Mouse (Mus musculus): Measurements from ENCODE around the gene Ralgps2. TPM values are rescaled to one million over a fixed set of nuclear protein-coding genes. Genes with fewer than 3 reads are reported as not detected.

Ralgps2 gene
- polyA plus RNA-seq, 1 experiment from 2014 or later = 69.6 TPM

DNA sequence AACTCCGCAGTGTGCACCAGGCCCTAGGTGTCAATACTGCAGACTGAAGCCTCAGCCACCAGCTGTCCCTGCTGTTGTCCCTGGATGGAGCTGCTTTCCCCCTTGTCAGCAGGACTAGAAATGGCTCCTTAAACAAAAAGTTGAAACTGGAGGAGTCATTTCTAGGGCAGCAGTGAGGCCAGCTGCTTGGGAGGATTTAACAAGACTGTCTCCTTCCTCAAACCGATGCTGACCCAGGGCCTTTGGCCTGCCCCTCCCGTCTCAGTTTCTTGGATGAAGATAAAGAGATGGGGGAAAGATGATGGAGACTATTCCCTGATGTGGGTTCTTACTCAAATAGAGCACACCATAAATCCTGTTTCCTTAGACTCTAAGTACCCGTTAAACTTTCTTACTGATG lies 164.2 kb downstream of the Ralgps2 start:
- Histone ChIP-seq H3K9ac (ENCODE audit: low read depth, low read length) (no peak overlapping the region), H3K9me3 (ENCODE audit: control insufficient read depth, low read length) (no peaks in the 10 kb centered on the region), H3K27ac (replicated peaks; ENCODE audit: low read depth, low read length) (no peak overlapping the region), H3K4me3 (ENCODE audit: low read depth, low read length) (no peak overlapping the region), H3K36me3 (ENCODE audit: control insufficient read depth, insufficient read depth, low read length) (no peaks in the 10 kb centered on the region), H3K27me3 (replicated peaks; ENCODE audit: control insufficient read depth, insufficient read depth, low read length) (no peaks in the 10 kb centered on the region), H3K4me2 (ENCODE audit: low read depth, low read length) (no peak overlapping the region), H3K4me1 (ENCODE audit: control insufficient read depth, insufficient read depth, low read length) (peaks cover 15% of the 10 kb centered on the region)
- ATAC-seq (ENCODE audit: low read depth) (no peak), DNase-seq (ENCODE audit: low spot score) (no peak)
- WGBS = 83% methylated on average over 4 of the region's 4 CpGs

- H3K4me1 ChIP-seq (ENCODE audit: control insufficient read depth, insufficient read depth, low read length) = peaks cover 21% of the 10 kb centered on the region
- DNase-seq (ENCODE audit: low spot score) (no peak), ATAC-seq (ENCODE audit: low read depth) (no peak)
- H3K27me3 ChIP-seq (replicated peaks; ENCODE audit: control insufficient read depth, insufficient read depth, low read length) = no peaks in the 10 kb centered on the region
- no peaks in the 10 kb centered on the region for H3K36me3 ChIP-seq (ENCODE audit: control insufficient read depth, insufficient read depth, low read length)
- H3K4me2 ChIP-seq (ENCODE audit: low read depth, low read length) = no peak overlapping the region
- 93% methylated on average over 10 of the region's 10 CpGs for WGBS
- H3K9ac ChIP-seq (ENCODE audit: low read depth, low read length) = no peak overlapping the region
- H3K9me3 ChIP-seq (ENCODE audit: control insufficient read depth, low read length) = peaks cover 17% of the 10 kb centered on the region; the same call in 1 of the 2 replicates
- peak overlapping the region; percentile 87; the same call in 1 of the 2 replicates for H3K27ac ChIP-seq (replicated peaks; ENCODE audit: low read depth, low read length)
- no peak overlapping the region for H3K4me3 ChIP-seq (ENCODE audit: low read depth, low read length)
Observed at GRCm38 (mm10) chr1:156770845-156771244, 168.6 kb downstream of the Ralgps2 start.

- no peak overlapping the region for H3K9ac ChIP-seq (ENCODE audit: low read depth, low read length)
- H3K4me2 ChIP-seq (ENCODE audit: low read depth, low read length) = no peak overlapping the region
- ATAC-seq (ENCODE audit: low read depth) = peak; percentile 41; the same call in 1 of the 2 replicates
- peaks cover 21% of the 10 kb centered on the region for H3K4me1 ChIP-seq (ENCODE audit: control insufficient read depth, insufficient read depth, low read length)
- peak overlapping the region; percentile 87 for H3K27ac ChIP-seq (replicated peaks; ENCODE audit: low read depth, low read length)
- H3K4me3 ChIP-seq (ENCODE audit: low read depth, low read length) = no peak overlapping the region
- no peaks in the 10 kb centered on the region for H3K27me3 ChIP-seq (replicated peaks; ENCODE audit: control insufficient read depth, insufficient read depth, low read length)
- 52% methylated on average over 18 of the region's 18 CpGs for WGBS
- peaks cover 17% of the 10 kb centered on the region; the same call in 1 of the 2 replicates for H3K9me3 ChIP-seq (ENCODE audit: control insufficient read depth, low read length)
- DNase-seq (ENCODE audit: low spot score) = peak; percentile 85
- H3K36me3 ChIP-seq (ENCODE audit: control insufficient read depth, insufficient read depth, low read length) = no peaks in the 10 kb centered on the region
Observed at GRCm38 (mm10) chr1:156769621-156770297, 169.7 kb downstream of the Ralgps2 start.

- Histone ChIP-seq H3K9ac (ENCODE audit: low read depth, low read length) (no peak overlapping the region), H3K4me1 (ENCODE audit: control insufficient read depth, insufficient read depth, low read length) (peaks cover 21% of the 10 kb centered on the region), H3K27me3 (replicated peaks; ENCODE audit: control insufficient read depth, insufficient read depth, low read length) (no peaks in the 10 kb centered on the region), H3K4me3 (ENCODE audit: low read depth, low read length) (no peak overlapping the region), H3K9me3 (ENCODE audit: control insufficient read depth, low read length) (peaks cover 17% of the 10 kb centered on the region; the same call in 1 of the 2 replicates), H3K36me3 (ENCODE audit: control insufficient read depth, insufficient read depth, low read length) (no peaks in the 10 kb centered on the region), H3K4me2 (ENCODE audit: low read depth, low read length) (no peak overlapping the region), H3K27ac (replicated peaks; ENCODE audit: low read depth, low read length) (peak overlapping the region; percentile 87)
- peak; percentile 71 for DNase-seq (ENCODE audit: low spot score)
- ATAC-seq (ENCODE audit: low read depth) = peak; percentile 64; the same call in 1 of the 2 replicates
- WGBS = 44% methylated on average over 5 of the region's 5 CpGs
Observed at GRCm38 (mm10) chr1:156769163-156769562, 170.3 kb downstream of the Ralgps2 start.

DNA sequence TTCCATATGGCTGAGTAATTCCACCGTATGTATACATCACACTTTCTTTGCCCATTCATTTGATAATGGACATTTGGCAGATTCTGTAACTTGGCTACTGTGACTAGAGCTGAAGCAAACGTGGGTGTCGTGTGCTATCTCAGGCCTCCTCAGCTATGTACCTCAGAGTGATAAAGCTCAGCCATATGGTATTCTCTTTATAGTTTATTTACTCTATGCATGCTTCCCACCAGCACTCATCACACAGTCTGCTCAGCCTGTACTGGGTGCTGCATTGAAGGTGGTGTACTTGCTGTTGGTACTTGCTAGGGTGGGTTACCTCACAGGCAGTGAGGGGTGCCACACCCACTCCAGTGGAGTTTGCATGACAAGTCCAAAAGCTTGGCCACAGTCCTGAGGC lies 174.1 kb downstream of the Ralgps2 start:
- WGBS = 89% methylated on average over 3 of the region's 3 CpGs
- Histone ChIP-seq H3K27me3 (replicated peaks; ENCODE audit: control insufficient read depth, insufficient read depth, low read length) (no peaks in the 10 kb centered on the region), H3K4me1 (ENCODE audit: control insufficient read depth, insufficient read depth, low read length) (peaks cover 46% of the 10 kb centered on the region), H3K4me3 (ENCODE audit: low read depth, low read length) (no peak overlapping the region), H3K4me2 (ENCODE audit: low read depth, low read length) (no peak overlapping the region), H3K9ac (ENCODE audit: low read depth, low read length) (no peak overlapping the region), H3K36me3 (ENCODE audit: control insufficient read depth, insufficient read depth, low read length) (no peaks in the 10 kb centered on the region), H3K27ac (replicated peaks; ENCODE audit: low read depth, low read length) (no peak overlapping the region), H3K9me3 (ENCODE audit: control insufficient read depth, low read length) (peaks cover 17% of the 10 kb centered on the region; the same call in 1 of the 2 replicates)
- DNase-seq (ENCODE audit: low spot score) (no peak), ATAC-seq (ENCODE audit: low read depth) (no peak)

GRCm38 (mm10) chr1:156764584-156764983 lies 174.8 kb downstream of the Ralgps2 start:
- no peak for ATAC-seq (ENCODE audit: low read depth)
- no peak overlapping the region for H3K4me3 ChIP-seq (ENCODE audit: low read depth, low read length)
- peaks cover 40% of the 10 kb centered on the region for H3K4me1 ChIP-seq (ENCODE audit: control insufficient read depth, insufficient read depth, low read length)
- 71% methylated on average over 6 of the region's 6 CpGs for WGBS
- H3K36me3 ChIP-seq (ENCODE audit: control insufficient read depth, insufficient read depth, low read length) = no peaks in the 10 kb centered on the region
- H3K9ac ChIP-seq (ENCODE audit: low read depth, low read length) = no peak overlapping the region
- H3K27ac ChIP-seq (replicated peaks; ENCODE audit: low read depth, low read length) = no peak overlapping the region
- DNase-seq (ENCODE audit: low spot score) = no peak
- peaks cover 17% of the 10 kb centered on the region; the same call in 1 of the 2 replicates for H3K9me3 ChIP-seq (ENCODE audit: control insufficient read depth, low read length)
- H3K27me3 ChIP-seq (replicated peaks; ENCODE audit: control insufficient read depth, insufficient read depth, low read length) = no peaks in the 10 kb centered on the region
- H3K4me2 ChIP-seq (ENCODE audit: low read depth, low read length) = no peak overlapping the region

DNA sequence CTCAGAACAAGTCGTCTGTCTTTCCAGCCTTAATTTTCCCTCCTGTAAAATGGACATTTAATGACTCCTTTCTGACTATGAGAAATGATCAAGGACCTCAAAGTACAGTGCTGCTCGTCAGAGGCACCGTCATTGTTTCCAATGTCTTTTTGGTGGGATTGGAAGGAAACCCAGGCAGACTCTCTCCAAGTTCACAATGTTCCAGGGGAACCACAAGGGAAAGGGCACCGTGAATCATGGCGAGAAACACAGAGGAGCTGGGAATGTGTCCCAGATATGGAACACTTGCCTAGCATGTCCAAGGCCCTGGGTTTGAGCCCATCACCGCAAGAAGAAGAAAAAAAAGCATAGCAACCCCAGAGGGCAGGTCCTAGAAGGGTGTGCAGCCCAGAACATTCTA lies 176.1 kb downstream of the Ralgps2 start:
- 88% methylated on average over 6 of the region's 6 CpGs for WGBS
- DNase-seq (ENCODE audit: low spot score) = no peak

GRCm38 (mm10) chr1:156761430-156761801 lies 178.0 kb downstream of the Ralgps2 start:
- ATAC-seq (ENCODE audit: low read depth) = peak; percentile 56
- H3K4me3 ChIP-seq (ENCODE audit: low read depth, low read length) = no peak overlapping the region

More for the DNA sequence above, 176.1 kb downstream of the Ralgps2 start:
- Histone ChIP-seq H3K27ac (replicated peaks; ENCODE audit: low read depth, low read length) (peak overlapping the region; percentile 92), H3K4me1 (ENCODE audit: control insufficient read depth, insufficient read depth, low read length) (peaks cover 32% of the 10 kb centered on the region), H3K4me3 (ENCODE audit: low read depth, low read length) (no peak overlapping the region), H3K27me3 (replicated peaks; ENCODE audit: control insufficient read depth, insufficient read depth, low read length) (no peaks in the 10 kb centered on the region), H3K36me3 (ENCODE audit: control insufficient read depth, insufficient read depth, low read length) (no peaks in the 10 kb centered on the region), H3K4me2 (ENCODE audit: low read depth, low read length) (no peak overlapping the region), H3K9ac (ENCODE audit: low read depth, low read length) (no peak overlapping the region), H3K9me3 (ENCODE audit: control insufficient read depth, low read length) (peaks cover 17% of the 10 kb centered on the region; the same call in 1 of the 2 replicates)
- no peak for ATAC-seq (ENCODE audit: low read depth)

More at GRCm38 (mm10) chr1:156761430-156761801, 178.0 kb downstream of the Ralgps2 start:
- Histone ChIP-seq H3K4me2 (ENCODE audit: low read depth, low read length) (peak overlapping the region; percentile 11; the same call in 1 of the 2 replicates), H3K36me3 (ENCODE audit: control insufficient read depth, insufficient read depth, low read length) (no peaks in the 10 kb centered on the region), H3K27ac (replicated peaks; ENCODE audit: low read depth, low read length) (peak overlapping the region; percentile 92), H3K27me3 (replicated peaks; ENCODE audit: control insufficient read depth, insufficient read depth, low read length) (no peaks in the 10 kb centered on the region), H3K4me1 (ENCODE audit: control insufficient read depth, insufficient read depth, low read length) (peaks cover 41% of the 10 kb centered on the region), H3K9ac (ENCODE audit: low read depth, low read length) (peak overlapping the region; percentile 26; the same call in 1 of the 2 replicates), H3K9me3 (ENCODE audit: control insufficient read depth, low read length) (peaks cover 6% of the 10 kb centered on the region; the same call in 1 of the 2 replicates)
- 24% methylated on average over 10 of the region's 10 CpGs for WGBS
- DNase-seq (ENCODE audit: low spot score) = peak; percentile 81
